ENCODE assay signal across 16 mouse cellular contexts in genomic region chr19:27564086-27564485, GRCm38 (mm10).
"Had no signal": no experiment of that assay in that cellular context is flagged by ENCODE, and none has a peak within 500 bp of the region (broad histone marks: within the 10 kb centered on the region; RNA-seq: fewer than 3 reads in every experiment).

No protein-coding gene starts in this region.

- H3K27me3 ChIP-seq: midbrain, embryonic 12.5 days; neural tube, embryonic 13.5 days; neural tube, embryonic 15.5 days had no signal

- H3K4me1 ChIP-seq: neural tube, embryonic 13.5 days; neural tube, embryonic 15.5 days had no signal

- DNase-seq: lung, adult 18-20 months; lung, embryonic 14.5 days; lung, postnatal 10 days; lung, postnatal 4 days; midbrain, embryonic 14.5 days; retina, postnatal 1 day; right cerebral cortex, adult 18-20 months; right cerebral cortex, postnatal 25 days; thymus, adult 18-20 months; thymus, postnatal 14 days; thymus, postnatal 36 days had no signal

- H3K9ac ChIP-seq: lung, embryonic 14.5 days; midbrain, embryonic 12.5 days; neural tube, embryonic 13.5 days; neural tube, embryonic 15.5 days had no signal

- H3K4me3 ChIP-seq: midbrain, embryonic 10.5 days; midbrain, embryonic 12.5 days; myocyte; neural tube, embryonic 13.5 days; neural tube, embryonic 15.5 days had no signal

- H3K36me3 ChIP-seq: midbrain, embryonic 10.5 days; midbrain, embryonic 12.5 days; neural tube, embryonic 13.5 days; neural tube, embryonic 15.5 days had no signal

- H3K27ac ChIP-seq: midbrain, embryonic 10.5 days; midbrain, embryonic 12.5 days; neural tube, embryonic 13.5 days; neural tube, embryonic 15.5 days had no signal
